Mouse (Mus musculus) induced T-regulatory cell, adult 2 months (primary cell): ENCODE results near the gene Tenm4.

Experiments
- DNase-seq: peaks from one replicate; pipeline ENCODE4 v3.0.0-alpha.2; 2012; ENCODE audit warnings: low read depth

Tenm4 gene

DNA sequence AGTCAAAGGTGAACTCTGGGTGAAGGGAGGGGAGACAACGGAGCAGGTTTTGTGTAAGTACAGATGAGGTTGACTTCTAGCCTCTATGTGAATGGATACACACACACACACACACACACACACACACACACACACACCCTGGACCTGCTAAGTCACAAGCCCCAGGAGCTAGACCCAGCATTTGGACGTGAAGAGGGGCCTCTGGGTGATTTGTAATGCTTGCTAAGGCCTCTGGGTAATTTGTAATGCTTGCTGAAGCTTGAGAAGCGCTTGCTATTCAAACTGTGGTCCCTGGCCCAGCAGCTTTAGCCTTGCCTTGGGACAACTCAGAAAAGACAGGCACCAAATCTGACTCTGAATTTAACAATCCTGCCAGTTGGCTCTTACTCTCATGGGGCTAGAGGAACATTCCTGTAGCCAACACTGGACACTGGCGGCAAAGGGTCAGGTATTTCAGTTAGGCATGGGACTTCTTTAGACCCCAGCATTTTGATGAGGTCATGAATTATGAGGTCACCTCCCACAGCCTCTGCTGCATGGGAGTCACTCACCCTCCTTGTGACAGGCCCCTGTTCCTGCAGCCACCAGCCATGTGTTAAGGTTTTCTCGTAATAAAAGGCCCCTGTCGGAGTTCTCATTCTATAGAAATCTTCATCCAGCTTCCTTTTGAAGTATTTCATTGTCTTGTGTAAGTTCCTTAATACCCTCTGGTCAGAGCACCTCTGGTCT is 237.3 kb downstream of the Tenm4 start:
- DNase-seq, result no peak

DNA sequence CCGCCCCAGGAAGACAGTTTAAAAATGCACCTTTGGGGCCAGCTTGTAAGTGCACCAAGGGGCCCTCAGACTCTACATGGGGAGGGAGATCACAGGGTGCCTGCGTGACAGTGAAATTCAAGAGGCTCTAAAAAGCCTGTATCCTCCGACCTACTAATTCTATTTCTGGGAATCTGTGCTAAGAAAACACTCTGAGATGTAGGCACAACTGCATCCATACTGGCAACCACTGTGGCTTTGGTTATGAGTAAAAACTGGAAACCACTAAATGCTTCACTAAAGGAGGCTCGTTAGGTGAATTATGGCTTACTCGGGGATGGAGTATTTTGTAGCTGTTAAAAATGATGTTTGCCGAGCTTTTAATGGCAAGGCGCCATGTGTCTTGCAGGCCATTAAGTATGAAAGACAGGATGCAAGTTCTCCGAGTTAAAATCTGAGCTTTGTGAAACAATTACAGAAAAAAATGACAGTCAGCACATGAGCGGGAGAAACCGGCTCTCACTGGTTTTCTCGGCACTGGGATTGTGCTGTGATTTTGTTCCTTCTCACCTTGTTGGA is 238.4 kb downstream of the Tenm4 start:
- DNase-seq, result no peak

DNA sequence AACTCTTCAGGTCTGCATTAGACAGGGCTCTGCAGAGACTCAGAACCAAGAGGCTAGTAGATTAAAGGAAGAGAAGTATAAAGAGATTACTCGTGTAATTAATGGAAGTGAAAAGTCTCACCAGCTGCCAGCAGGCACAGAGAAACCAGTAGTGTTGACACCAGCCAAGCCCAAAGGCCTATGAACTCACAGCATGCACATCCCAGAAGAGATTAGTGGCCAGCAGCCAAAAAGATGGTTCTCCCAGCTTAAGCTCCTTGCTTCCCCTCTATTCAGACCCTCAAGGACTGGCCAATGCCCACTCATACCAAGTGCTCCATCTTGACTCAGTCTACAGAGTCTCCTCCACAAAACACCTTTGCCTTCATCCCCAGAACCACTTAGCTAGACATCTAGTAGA is 242.8 kb downstream of the Tenm4 start:
- no peak for DNase-seq

DNA sequence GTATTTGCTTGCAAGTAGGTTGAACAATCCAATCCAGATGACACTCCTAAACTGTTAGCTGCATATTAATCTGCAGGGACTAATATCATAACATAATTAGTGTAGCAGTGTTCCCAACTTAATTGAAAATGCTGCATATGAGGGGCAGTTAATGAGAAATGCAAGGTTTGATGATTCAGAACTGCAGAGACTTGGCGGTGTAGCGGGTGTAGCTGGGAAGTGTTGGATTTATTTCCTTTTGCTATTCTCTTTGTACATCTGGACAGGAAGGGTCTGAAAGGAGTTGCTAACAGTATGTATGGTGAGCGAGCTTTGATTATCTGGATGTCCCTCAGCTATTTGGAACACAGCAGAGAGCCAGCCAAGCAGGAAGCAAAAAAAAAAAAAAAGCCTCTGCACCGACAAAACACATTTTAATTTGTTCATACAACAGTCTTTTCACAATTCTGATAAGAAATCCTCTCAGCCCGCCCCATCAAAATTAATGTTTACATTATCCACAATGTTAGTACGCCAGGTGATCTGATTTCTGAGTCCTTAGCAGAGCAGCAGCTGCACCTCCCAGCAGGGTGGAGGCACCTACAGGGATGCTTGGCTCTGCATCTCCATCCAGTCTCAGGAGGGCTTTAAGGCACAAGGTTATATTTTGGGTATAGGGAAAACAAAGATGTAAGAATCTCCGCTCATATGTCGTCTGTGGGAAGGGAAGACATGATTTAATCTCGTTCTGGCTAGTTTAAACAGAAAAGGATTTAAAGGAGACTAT is 243.4 kb downstream of the Tenm4 start:
- no peak for DNase-seq

- no peak for DNase-seq
Measured at GRCm38 (mm10) chr7:96417251-96418004, 246.4 kb downstream of the Tenm4 start.

DNA sequence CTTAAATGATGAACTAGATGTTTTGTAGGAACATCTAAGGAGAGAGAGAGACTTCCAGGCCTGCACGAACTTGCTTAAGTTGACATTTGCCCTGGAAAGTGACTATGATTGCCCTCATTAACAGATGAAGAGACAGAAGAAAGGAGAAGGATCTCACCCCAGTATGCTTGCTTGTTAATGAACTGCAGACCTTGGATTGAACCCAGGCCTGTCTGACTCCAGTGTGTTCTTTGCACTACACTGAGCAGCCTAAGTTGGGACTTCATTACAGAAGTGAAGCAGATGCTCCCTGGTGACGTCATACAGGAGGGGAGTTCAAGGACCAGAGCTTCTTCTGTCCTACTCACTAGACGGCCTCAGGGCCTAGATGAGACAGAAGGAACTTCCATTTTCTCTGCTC is 247.1 kb downstream of the Tenm4 start:
- no peak for DNase-seq

- no peak for DNase-seq
Measured at GRCm38 (mm10) chr7:96420045-96420444, 249.0 kb downstream of the Tenm4 start.

- no peak for DNase-seq
Measured at GRCm38 (mm10) chr7:96420926-96421605, 250.0 kb downstream of the Tenm4 start.

DNA sequence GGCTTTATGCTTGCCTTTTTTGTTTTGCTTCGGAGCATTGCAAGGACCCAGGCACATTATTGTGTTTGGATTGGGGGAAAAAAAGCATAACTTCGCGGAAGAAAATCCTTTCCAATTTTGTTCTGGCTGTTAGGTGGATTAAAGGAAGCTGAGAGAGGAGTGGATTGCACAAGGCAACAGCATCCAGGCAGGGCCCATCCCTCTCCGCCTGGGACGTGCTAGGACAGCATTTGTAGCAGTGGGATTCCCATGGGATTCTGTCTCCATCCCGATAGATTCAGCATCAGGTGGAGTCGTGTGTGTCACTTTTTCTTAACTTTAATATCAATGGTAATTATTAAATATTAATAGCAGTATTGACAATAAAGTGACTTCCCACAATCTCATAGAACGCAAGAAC is 255.9 kb downstream of the Tenm4 start:
- no peak for DNase-seq

- DNase-seq, result no peak
Measured at GRCm38 (mm10) chr7:96433307-96433706, 262.3 kb downstream of the Tenm4 start.

DNA sequence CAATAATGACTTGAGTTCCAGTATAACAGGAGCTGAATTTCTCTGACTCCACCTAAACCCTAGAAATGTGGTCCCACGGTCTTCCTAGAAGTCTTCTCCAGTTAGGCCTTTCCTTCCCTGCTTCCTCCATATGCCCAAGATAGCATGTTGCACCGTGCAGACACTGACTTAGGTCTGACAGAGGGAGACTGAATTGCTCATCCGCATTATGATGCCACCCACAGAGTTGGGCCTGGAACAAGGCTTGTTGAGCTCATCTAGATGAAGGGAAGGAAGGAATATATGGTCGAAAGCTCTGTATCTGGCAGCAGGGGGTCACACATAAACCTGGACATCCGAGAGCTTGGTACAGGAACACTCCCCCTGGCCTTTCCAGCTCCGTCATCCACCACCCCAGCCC is 267.3 kb downstream of the Tenm4 start:
- no peak for DNase-seq

DNA sequence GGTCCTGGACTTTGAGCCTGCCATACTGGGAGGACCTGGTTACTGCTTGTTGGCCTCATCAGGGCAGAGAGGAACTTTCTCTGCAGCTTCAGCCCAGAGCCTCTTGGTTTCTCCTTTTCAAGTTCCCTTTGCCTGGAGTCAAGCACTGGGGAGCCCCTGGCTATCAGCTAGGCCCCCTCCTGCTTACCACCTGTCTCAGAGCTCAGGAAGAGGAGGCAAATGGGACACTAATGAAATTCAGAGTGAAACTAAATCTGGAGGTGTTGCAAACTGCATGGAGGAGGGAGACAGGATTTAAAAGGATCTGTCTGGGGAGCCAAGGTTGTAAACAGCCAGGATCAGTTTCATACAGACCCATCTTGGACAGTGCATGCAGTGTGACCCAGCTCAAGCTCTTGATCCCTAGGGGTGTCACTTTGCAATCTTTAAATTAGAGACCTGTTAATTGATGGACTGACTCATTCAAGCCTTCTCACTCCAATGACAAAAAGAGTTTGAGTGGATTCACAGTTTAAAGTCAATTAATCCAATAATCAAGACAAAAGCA is 269.2 kb downstream of the Tenm4 start:
- no peak for DNase-seq

DNA sequence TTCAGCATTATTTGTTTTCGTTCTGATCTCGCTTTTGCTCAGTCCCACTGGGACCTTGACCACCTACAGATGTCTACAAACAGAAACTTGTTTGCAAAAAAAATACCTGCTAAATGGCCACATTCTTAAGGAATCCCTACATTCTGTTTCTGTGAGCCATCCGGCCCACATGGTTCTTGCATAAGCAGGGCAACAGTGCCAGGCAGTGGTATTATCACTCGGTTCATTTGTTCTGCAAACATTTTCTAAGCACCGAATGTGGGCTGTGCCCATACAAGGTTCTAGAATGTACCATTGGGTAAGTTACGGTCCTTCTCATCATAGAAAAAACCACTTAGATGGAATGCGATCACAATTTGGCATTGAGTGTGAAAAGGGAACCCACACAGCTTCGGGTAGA is 274.7 kb downstream of the Tenm4 start:
- DNase-seq, result no peak

- DNase-seq, result no peak
Measured at GRCm38 (mm10) chr7:96447806-96448397, 276.9 kb downstream of the Tenm4 start.

- no peak for DNase-seq
Measured at GRCm38 (mm10) chr7:96455957-96456356, 284.9 kb downstream of the Tenm4 start.

GRCm38 (mm10) chr7:96456618-96457017 is 285.6 kb downstream of the Tenm4 start:
- no peak for DNase-seq

DNA sequence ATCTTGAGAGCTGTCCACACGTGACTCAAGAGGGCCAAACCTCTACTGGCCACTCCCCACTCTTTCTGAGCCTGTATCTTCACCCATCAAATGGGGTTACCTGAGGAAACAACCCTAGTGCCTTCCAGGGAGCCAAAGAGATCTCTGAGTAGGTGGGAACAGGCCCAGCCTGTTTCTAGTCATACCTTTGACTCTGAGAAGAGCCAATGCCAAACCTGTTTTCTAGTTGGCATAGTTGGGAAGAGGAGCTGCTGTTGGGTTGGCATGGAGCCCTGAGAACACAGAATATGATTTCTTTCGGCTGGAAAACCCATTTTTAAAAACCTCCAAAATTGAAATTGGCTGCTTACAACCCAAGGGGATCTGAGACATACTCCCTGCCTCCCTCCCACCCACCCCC is 286.8 kb downstream of the Tenm4 start:
- no peak for DNase-seq

GRCm38 (mm10) chr7:96458992-96459391 is 287.9 kb downstream of the Tenm4 start:
- DNase-seq, result no peak

DNA sequence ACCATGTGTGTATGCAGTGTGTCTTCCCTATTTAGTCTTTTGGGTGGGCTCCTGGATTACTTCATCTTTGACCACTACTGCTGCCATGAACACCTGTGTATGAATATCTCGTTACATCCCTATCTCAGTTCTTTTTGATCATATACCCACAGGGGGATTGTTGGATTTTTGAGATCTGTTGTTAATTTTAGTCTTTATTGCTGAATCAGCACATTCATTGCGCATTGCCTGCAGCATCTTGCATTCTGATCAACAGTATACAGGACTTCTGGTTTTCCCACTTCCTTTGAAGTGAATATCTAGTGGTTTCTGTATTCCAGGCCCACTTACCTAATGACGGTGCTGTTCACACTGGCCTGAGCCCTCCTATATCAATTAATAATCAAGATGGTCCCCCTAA is 295.7 kb downstream of the Tenm4 start:
- no peak for DNase-seq

DNA sequence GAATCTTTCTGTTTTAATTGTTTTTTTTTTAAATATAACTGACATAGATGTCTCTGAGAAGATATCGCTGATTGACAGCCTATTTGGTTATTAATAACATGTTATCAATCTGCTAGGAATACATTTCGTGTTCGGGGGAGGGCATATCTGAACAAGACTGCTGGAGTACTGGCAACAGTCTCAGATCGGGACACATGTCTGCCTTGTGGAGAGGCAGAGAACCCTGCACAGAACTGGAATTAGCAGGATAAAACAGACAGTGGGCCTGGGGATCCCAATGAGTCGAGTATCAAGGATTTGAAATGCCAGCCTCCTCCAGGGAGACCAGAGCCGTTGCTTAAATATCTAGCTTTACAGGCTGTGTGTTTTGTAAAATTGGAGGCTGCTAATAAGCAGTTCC is 299.8 kb downstream of the Tenm4 start:
- no peak for DNase-seq

DNA sequence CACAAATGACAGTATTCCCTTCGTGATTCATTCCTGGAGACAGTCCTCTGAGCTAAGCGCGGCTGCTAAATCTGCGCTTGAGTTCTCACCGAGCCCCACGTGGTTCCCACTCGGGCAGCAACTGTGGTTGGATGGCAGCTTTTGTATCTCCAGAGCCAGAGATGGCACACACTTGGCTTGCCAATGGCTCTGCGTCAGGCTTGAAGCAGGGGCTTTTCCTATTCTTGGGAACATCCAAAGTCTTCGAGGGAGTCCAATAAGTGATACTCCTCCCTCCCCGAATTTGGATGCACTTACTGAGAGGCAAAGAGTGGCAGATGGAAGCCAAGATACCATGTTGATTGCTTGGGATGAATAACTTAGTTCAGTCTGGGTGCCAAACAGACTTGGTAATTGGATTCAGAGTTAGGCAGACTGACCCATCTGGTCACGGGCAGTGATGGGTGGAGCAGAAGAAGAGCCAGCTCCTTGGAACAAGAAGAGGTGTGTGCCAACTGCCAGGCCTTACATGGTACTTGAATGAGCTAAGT is 303.6 kb downstream of the Tenm4 start:
- DNase-seq, result no peak
